Mouse (Mus musculus): ENCODE results near the gene Il1r2. TPM values are rescaled to one million over a fixed set of nuclear protein-coding genes. Genes with fewer than 3 reads are reported as not detected.

The Il1r2 gene
- total RNA-seq, 1 experiment, result 2.6 TPM

- no peaks in the 10 kb centered on the region for H3K36me3 ChIP-seq (ENCODE audit: control insufficient read depth, insufficient read depth, low read length, poor library complexity, severe bottlenecking)
- in situ Hi-C loops (cut with MboI; ENCODE audit: low sequenced_read_pairs in 2 of 2, unreplicated experiment in 2 of 2), result no loop called here
- H3K9me3 ChIP-seq (ENCODE audit: control insufficient read depth, insufficient read depth, low read depth, low read length), result no peaks in the 10 kb centered on the region
- no peak overlapping the region for H3K4me3 ChIP-seq (ENCODE audit: insufficient read depth in 1 of 2, low read depth in 1 of 2, low read length in 2 of 2, poor library complexity in 1 of 2, severe bottlenecking in 1 of 2)
- H3K9ac ChIP-seq (ENCODE audit: insufficient read depth, low read depth, low read length, poor library complexity, severe bottlenecking), result no peak overlapping the region
- DNase-seq (ENCODE audit: low read depth, low spot score), result no peak
- H3K27ac ChIP-seq (ENCODE audit: insufficient read depth, low read depth, low read length, poor library complexity, severe bottlenecking), result no peak overlapping the region
- TF ChIP-seq HCFC1 (IDR thresholded peaks at IDR 0.05; ENCODE audit: borderline replicate concordance, insufficient read depth, low read length), result no peak
- H3K4me1 ChIP-seq (ENCODE audit: control insufficient read depth in 2 of 2, insufficient read depth in 2 of 2, low read length in 2 of 2, poor library complexity in 1 of 2), result no peaks in the 10 kb centered on the region
These were observed 27.3 kb upstream of the Il1r2 start for GRCm38 (mm10) chr1:40046600-40046999.

- no peak for TF ChIP-seq ZC3H11A (IDR thresholded peaks at IDR 0.05; ENCODE audit: borderline replicate concordance, low read depth, low read length)
- Histone ChIP-seq H3K27ac (ENCODE audit: insufficient read depth, low read depth, low read length, poor library complexity, severe bottlenecking) (no peak overlapping the region), H3K4me1 (ENCODE audit: control insufficient read depth in 2 of 2, insufficient read depth in 2 of 2, low read length in 2 of 2, poor library complexity in 1 of 2) (no peaks in the 10 kb centered on the region), H3K36me3 (ENCODE audit: control insufficient read depth, insufficient read depth, low read length, poor library complexity, severe bottlenecking) (no peaks in the 10 kb centered on the region), H3K9me3 (ENCODE audit: control insufficient read depth, insufficient read depth, low read depth, low read length) (no peaks in the 10 kb centered on the region), H3K4me3 (ENCODE audit: insufficient read depth in 1 of 2, low read depth in 1 of 2, low read length in 2 of 2, poor library complexity in 1 of 2, severe bottlenecking in 1 of 2) (no peak overlapping the region), H3K9ac (ENCODE audit: insufficient read depth, low read depth, low read length, poor library complexity, severe bottlenecking) (no peak overlapping the region)
- in situ Hi-C loops (cut with MboI; ENCODE audit: low sequenced_read_pairs in 2 of 2, unreplicated experiment in 2 of 2), result no loop called here
- no peak for DNase-seq (ENCODE audit: low read depth, low spot score)
These were observed 22.7 kb upstream of the Il1r2 start for GRCm38 (mm10) chr1:40051157-40051556.

- in situ Hi-C loops (cut with MboI; ENCODE audit: low sequenced_read_pairs in 2 of 2, unreplicated experiment in 2 of 2), result no loop called here
- TF ChIP-seq CHD2 (IDR thresholded peaks at IDR 0.05; ENCODE audit: low read depth, low read length) (no peak), ZC3H11A (IDR thresholded peaks at IDR 0.05; ENCODE audit: borderline replicate concordance, low read depth, low read length) (no peak)
- Histone ChIP-seq H3K9me3 (ENCODE audit: control insufficient read depth, insufficient read depth, low read depth, low read length) (no peaks in the 10 kb centered on the region), H3K36me3 (ENCODE audit: control insufficient read depth, insufficient read depth, low read length, poor library complexity, severe bottlenecking) (no peaks in the 10 kb centered on the region), H3K4me3 (ENCODE audit: insufficient read depth in 1 of 2, low read depth in 1 of 2, low read length in 2 of 2, poor library complexity in 1 of 2, severe bottlenecking in 1 of 2) (no peak overlapping the region), H3K9ac (ENCODE audit: insufficient read depth, low read depth, low read length, poor library complexity, severe bottlenecking) (no peak overlapping the region), H3K27ac (ENCODE audit: insufficient read depth, low read depth, low read length, poor library complexity, severe bottlenecking) (no peak overlapping the region), H3K4me1 (ENCODE audit: control insufficient read depth in 2 of 2, insufficient read depth in 2 of 2, low read length in 2 of 2, poor library complexity in 1 of 2) (peaks cover 0 to 3% of the 10 kb centered on the region in 2 experiments; a peak in 2 of 4 replicates)
- DNase-seq (ENCODE audit: low read depth, low spot score), result no peak
These were observed 21.7 kb upstream of the Il1r2 start for GRCm38 (mm10) chr1:40052156-40052555.

GRCm38 (mm10) chr1:40053071-40053470, 20.8 kb upstream of the Il1r2 start:
- H3K4me3 ChIP-seq (ENCODE audit: insufficient read depth in 1 of 2, low read depth in 1 of 2, low read length in 2 of 2, poor library complexity in 1 of 2, severe bottlenecking in 1 of 2), result no peak overlapping the region
- in situ Hi-C loops (cut with MboI; ENCODE audit: low sequenced_read_pairs in 2 of 2, unreplicated experiment in 2 of 2), result no loop called here
- no peak for TF ChIP-seq ZC3H11A (IDR thresholded peaks at IDR 0.05; ENCODE audit: borderline replicate concordance, low read depth, low read length)
- TF ChIP-seq HCFC1 (IDR thresholded peaks at IDR 0.05; ENCODE audit: borderline replicate concordance, insufficient read depth, low read length), result no peak
- no peak for TF ChIP-seq ZNF384 (IDR thresholded peaks at IDR 0.05; ENCODE audit: low read depth, low read length)

GRCm38 (mm10) chr1:40055051-40055450, 18.8 kb upstream of the Il1r2 start:
- no peaks in the 10 kb centered on the region for H3K36me3 ChIP-seq (ENCODE audit: control insufficient read depth, insufficient read depth, low read length, poor library complexity, severe bottlenecking)
- no peak for DNase-seq (ENCODE audit: low read depth, low spot score)
- H3K4me3 ChIP-seq (ENCODE audit: insufficient read depth in 1 of 2, low read depth in 1 of 2, low read length in 2 of 2, poor library complexity in 1 of 2, severe bottlenecking in 1 of 2), result peak overlapping the region in 1 of 2 experiments; percentile 50; a peak in 2 of 4 replicates
- in situ Hi-C loops (cut with MboI; ENCODE audit: low sequenced_read_pairs in 2 of 2, unreplicated experiment in 2 of 2), result no loop called here
- TF ChIP-seq MAFK (IDR thresholded peaks at IDR 0.05; ENCODE audit: insufficient read depth, low read depth, low read length) (no peak), HCFC1 (IDR thresholded peaks at IDR 0.05; ENCODE audit: borderline replicate concordance, insufficient read depth, low read length) (no peak), ZNF384 (IDR thresholded peaks at IDR 0.05; ENCODE audit: low read depth, low read length) (no peak), ZC3H11A (IDR thresholded peaks at IDR 0.05; ENCODE audit: borderline replicate concordance, low read depth, low read length) (no peak), CHD2 (IDR thresholded peaks at IDR 0.05; ENCODE audit: low read depth, low read length) (no peak)
- H3K27ac ChIP-seq (ENCODE audit: insufficient read depth, low read depth, low read length, poor library complexity, severe bottlenecking), result no peak overlapping the region
- H3K9ac ChIP-seq (ENCODE audit: insufficient read depth, low read depth, low read length, poor library complexity, severe bottlenecking), result no peak overlapping the region
- no peaks in the 10 kb centered on the region for H3K9me3 ChIP-seq (ENCODE audit: control insufficient read depth, insufficient read depth, low read depth, low read length)
- H3K4me1 ChIP-seq (ENCODE audit: control insufficient read depth in 2 of 2, insufficient read depth in 2 of 2, low read length in 2 of 2, poor library complexity in 1 of 2), result peaks cover 0 to 9% of the 10 kb centered on the region in 2 experiments; a peak in 2 of 4 replicates

More at GRCm38 (mm10) chr1:40053071-40053470, 20.8 kb upstream of the Il1r2 start:
- H3K4me1 ChIP-seq (ENCODE audit: control insufficient read depth in 2 of 2, insufficient read depth in 2 of 2, low read length in 2 of 2, poor library complexity in 1 of 2), result peaks cover 0 to 9% of the 10 kb centered on the region in 2 experiments; a peak in 2 of 4 replicates
- no peaks in the 10 kb centered on the region for H3K9me3 ChIP-seq (ENCODE audit: control insufficient read depth, insufficient read depth, low read depth, low read length)
- DNase-seq (ENCODE audit: low read depth, low spot score), result no peak
- no peaks in the 10 kb centered on the region for H3K36me3 ChIP-seq (ENCODE audit: control insufficient read depth, insufficient read depth, low read length, poor library complexity, severe bottlenecking)
- H3K9ac ChIP-seq (ENCODE audit: insufficient read depth, low read depth, low read length, poor library complexity, severe bottlenecking), result no peak overlapping the region
- H3K27ac ChIP-seq (ENCODE audit: insufficient read depth, low read depth, low read length, poor library complexity, severe bottlenecking), result no peak overlapping the region
